Mouse (Mus musculus) midbrain, embryonic 13.5 days (tissue): Measurements from ENCODE around the gene Gabra1. TPM values are rescaled to one million over a fixed set of nuclear protein-coding genes. Genes with fewer than 3 reads are reported as not detected.

Experiments used
- ATAC-seq: fragments of 200-750 bp; cut with Nextera tagmentation; 2 replicates; pipeline ENCODE4 v1.8.0; 2017; ENCODE audit warnings: mild to moderate bottlenecking, moderate TSS enrichment, moderate library complexity
- H3K27ac ChIP-seq: fragments of 300-500 bp; sonication (generic); 2 replicates; pipeline ENCODE4 v1.5.1; 2015; ENCODE audit warnings: inconsistent platforms, mild to moderate bottlenecking, moderate library complexity
- H3K27me3 ChIP-seq: fragments of 300-500 bp; sonication (generic); 2 replicates; pipeline ENCODE4 v1.6.1; 2015; ENCODE audit warnings: mild to moderate bottlenecking, inconsistent platforms
- H3K36me3 ChIP-seq: fragments of 300-500 bp; sonication (generic); 2 replicates; pipeline ENCODE4 v1.6.1; 2015; ENCODE audit warnings: mild to moderate bottlenecking, inconsistent platforms
- H3K4me1 ChIP-seq: fragments of 300-500 bp; sonication (generic); replicated peaks from 2 replicates; pipeline ENCODE4 v1.6.1; 2015; ENCODE audit warnings: inconsistent platforms
- H3K4me2 ChIP-seq: fragments of 300-500 bp; sonication (generic); replicated peaks from 2 replicates; pipeline ENCODE4 v1.6.1; 2015; ENCODE audit warnings: moderate library complexity, mild to moderate bottlenecking, inconsistent platforms
- H3K4me3 ChIP-seq: fragments of 300-500 bp; sonication (generic); replicated peaks from 2 replicates; pipeline ENCODE4 v1.5.1; 2015; ENCODE audit warnings: mild to moderate bottlenecking, inconsistent platforms
- H3K9ac ChIP-seq: fragments of 300-500 bp; sonication (generic); replicated peaks from 2 replicates; pipeline ENCODE4 v1.6.1; 2015; ENCODE audit warnings: mild to moderate bottlenecking, inconsistent platforms
- H3K9me3 ChIP-seq: fragments of 300-500 bp; sonication (generic); 2 replicates; pipeline ENCODE4 v1.6.1; 2016; ENCODE audit warnings: mild to moderate bottlenecking, inconsistent platforms
- WGBS: fragments of 180-500 bp; shearing (Covaris S2); methylation state at CpG from one replicate; pipeline ENCODE4 v1.1.7; 2015; 5-methylcytosine and 5-hydroxymethylcytosine counted together
- polyA plus RNA-seq: library from polyadenylated mRNA; unstranded; fragments of >200 nt; fragmentation: Nextera tagmentation; extraction: Ambion mirVana; gene quantifications from 2 replicates; pipeline ENCODE4 v1.2.1, GENCODE M21; 2015

The Gabra1 gene
- polyA plus RNA-seq, result 15.6 and 18.8 TPM in 2 replicates

DNA sequence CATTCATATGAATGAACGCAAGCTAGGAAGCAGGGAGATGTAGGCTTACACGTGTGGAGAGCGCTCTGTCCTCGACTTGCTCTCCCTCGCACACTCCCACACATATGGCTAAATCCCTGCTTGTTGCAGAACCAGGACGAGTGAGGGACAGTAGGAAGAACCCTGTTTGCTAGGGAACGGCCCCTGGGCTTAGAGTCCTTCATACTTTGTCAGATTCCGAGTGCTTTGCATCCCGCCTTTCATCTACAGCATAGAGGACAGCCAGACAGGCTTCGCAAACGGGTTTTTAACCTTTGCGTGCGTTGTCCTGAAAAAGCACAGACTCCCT is at the start of gene Gabra1:
Gene Gabra1, minus strand, starts transcription at position 106 of the 328 bp plus-strand sequence.
- no peaks in the 10 kb centered on the region for H3K27me3 ChIP-seq
- H3K9ac ChIP-seq, result peak within 1 kb of the TSS; percentile 86
- peak within 1 kb of the TSS; percentile 90 for H3K27ac ChIP-seq
- no peaks in the 10 kb centered on the region for H3K36me3 ChIP-seq
- H3K4me1 ChIP-seq, result peaks cover 14% of the 10 kb centered on the region
- H3K4me3 ChIP-seq, result peak within 1 kb of the TSS; percentile 71
- under 1% methylated on average over 13 of the region's 13 CpGs for WGBS
- H3K4me2 ChIP-seq, result peak within 1 kb of the TSS; percentile 71
- no peaks in the 10 kb centered on the region for H3K9me3 ChIP-seq
- ATAC-seq, result peak; percentile 83

DNA sequence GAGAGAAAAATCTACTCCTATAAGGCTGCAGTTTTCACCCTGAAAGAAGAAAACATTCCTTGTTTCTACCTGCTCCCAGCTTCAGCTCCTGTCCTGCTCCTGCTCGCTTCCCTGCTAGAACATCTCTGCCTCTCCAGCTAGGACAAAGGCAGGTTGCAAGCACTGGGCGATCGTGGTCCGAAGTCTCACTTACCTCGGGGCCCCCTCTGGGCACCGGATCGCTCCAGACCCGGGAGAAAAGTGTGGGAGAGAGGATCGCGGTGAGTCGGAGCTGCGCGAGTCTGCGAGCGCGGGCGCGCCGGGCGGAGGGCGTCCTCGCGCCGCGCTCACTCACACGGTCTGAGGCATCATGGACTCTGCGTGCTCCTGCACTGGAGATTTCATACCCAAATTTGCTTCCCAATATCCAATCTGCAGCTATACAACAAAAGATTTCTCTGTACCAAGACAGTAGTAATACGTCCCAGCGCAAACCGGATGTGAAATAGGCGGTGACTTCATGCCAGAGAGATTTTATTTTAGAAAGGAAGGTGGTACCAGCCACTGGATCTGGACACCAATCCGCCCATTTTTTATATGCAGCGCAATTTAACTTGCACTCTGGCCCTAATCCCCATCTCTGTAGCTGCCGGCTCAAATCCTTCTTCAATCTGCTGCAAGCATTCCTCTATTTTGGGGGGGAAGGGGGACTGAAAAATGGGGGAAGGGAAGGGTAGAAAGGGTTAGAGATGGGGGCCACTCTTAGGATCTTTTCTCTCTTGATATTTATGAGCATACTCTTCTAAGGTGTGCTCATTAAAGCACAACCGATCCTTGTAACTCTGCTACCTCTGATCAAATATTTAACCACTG is 531 bp downstream of the Gabra1 start:
- peak overlapping the region; percentile 71 for H3K4me2 ChIP-seq
- under 1% methylated on average over 35 of the region's 35 CpGs for WGBS

DNA sequence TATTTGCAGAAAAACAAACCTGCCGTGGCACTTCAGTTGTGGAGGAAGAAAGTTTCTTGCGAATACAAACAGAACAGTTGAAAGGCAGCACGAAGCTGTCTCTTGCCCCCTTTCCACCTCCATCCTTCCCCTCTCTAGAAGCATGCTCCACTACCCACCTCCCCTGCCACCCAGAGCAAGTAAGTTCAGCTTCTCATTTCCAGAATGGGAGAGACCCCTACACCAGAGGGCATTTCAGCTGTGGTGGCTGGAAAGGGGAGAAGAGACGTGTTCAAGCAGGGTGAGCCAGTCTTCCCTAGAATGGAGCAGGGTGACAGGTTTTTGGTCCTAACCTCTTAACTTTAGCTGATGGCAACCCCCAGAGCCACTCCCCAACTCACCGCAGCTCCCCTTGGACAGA is 1.3 kb downstream of the Gabra1 start:
- no peaks in the 10 kb centered on the region for H3K27me3 ChIP-seq
- peak overlapping the region; percentile 71 for H3K4me3 ChIP-seq
- WGBS, result 17% methylated on average over 5 of the region's 5 CpGs
- peak overlapping the region; percentile 71 for H3K4me2 ChIP-seq
- ATAC-seq, result peak; percentile 25; the same call in 1 of the 2 replicates
- H3K9ac ChIP-seq, result peak overlapping the region; percentile 86
- peaks cover 14% of the 10 kb centered on the region for H3K4me1 ChIP-seq
- H3K36me3 ChIP-seq, result no peaks in the 10 kb centered on the region
- peak overlapping the region; percentile 90 for H3K27ac ChIP-seq
- no peaks in the 10 kb centered on the region for H3K9me3 ChIP-seq

More for the DNA sequence above, 531 bp downstream of the Gabra1 start:
- Histone ChIP-seq H3K4me1 (peaks cover 14% of the 10 kb centered on the region), H3K9me3 (no peaks in the 10 kb centered on the region), H3K36me3 (no peaks in the 10 kb centered on the region), H3K4me3 (peak overlapping the region; percentile 71), H3K9ac (peak overlapping the region; percentile 86), H3K27me3 (no peaks in the 10 kb centered on the region), H3K27ac (peak overlapping the region; percentile 90)
- ATAC-seq, result peak; percentile 94

DNA sequence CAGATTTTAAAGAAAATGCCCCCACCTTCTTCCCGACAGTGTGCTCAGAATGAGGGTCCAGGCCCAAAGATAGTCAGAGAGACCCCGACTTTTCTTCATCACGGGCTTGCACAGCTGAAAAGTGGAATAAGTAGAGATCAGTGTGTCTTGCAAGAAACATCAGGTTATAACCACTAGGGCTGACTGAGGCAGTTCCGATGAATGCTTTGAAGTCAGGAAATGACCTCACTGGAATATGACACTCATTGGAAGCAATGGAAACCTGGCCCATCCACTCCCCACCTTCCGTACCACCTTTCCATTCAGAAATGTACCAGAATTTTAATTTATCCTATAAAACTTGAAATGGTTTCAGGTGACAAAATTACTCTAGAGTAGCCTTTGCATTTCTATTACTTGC is 3.2 kb downstream of the Gabra1 start:
- no peaks in the 10 kb centered on the region for H3K9me3 ChIP-seq
- no peak for ATAC-seq
- no peaks in the 10 kb centered on the region for H3K27me3 ChIP-seq
- H3K4me3 ChIP-seq, result 0 out of 2 replicates have a peak overlapping the region, but pooled peaks have one; percentile 1
- peak overlapping the region; percentile 32 for H3K4me2 ChIP-seq
- no peak overlapping the region for H3K9ac ChIP-seq
- H3K27ac ChIP-seq, result no peak overlapping the region
- WGBS, result 87% methylated on average over 5 of the region's 5 CpGs
- H3K4me1 ChIP-seq, result peaks cover 14% of the 10 kb centered on the region
- no peaks in the 10 kb centered on the region for H3K36me3 ChIP-seq

DNA sequence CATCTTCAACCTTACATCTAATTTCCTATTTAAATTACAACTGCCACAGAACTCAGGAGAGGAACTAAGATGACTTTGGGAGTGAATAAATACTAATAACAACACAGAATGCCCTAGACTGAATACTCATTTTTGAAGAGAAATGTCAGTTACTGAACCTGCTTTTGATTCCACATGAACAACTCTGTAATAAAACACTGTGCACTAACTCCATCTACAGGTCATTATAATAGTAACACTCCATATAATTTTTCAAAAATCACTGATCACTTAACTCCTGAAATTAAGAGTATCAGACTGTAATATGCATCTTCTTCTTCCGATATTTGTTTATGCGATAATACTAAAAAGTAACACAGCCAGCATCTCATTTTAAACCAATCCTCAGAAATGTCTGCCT is 4.4 kb downstream of the Gabra1 start:
- no peak for ATAC-seq
- peaks cover 12% of the 10 kb centered on the region for H3K4me1 ChIP-seq
- no peaks in the 10 kb centered on the region for H3K27me3 ChIP-seq
- no peaks in the 10 kb centered on the region for H3K36me3 ChIP-seq
- WGBS, result 95% methylated on average over 2 of the region's 2 CpGs
- no peak overlapping the region for H3K27ac ChIP-seq
- H3K4me3 ChIP-seq, result no peak overlapping the region
- H3K9ac ChIP-seq, result no peak overlapping the region
- H3K9me3 ChIP-seq, result no peaks in the 10 kb centered on the region
- H3K4me2 ChIP-seq, result peak overlapping the region; percentile 33; the same call in 1 of the 2 replicates

DNA sequence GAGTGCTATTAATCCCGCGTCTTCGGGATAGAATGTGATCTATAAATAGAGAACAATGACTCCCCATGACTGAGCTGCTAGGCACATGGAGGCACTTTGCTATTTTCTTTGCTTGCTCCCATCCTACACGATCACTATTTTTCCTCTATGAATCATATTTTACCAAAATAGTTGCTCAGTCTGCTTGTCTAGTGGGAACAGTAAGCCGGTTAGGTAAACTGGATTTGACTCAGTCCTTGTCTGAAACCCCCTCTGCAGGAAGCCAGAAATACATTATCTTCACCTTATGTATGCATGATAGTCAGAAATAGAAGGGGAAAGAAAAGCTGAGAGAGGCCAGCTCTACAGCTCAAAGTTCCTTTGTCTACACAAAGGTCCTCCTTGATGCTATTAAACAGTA is 31.3 kb downstream of the Gabra1 start:
- no peaks in the 10 kb centered on the region for H3K9me3 ChIP-seq
- H3K9ac ChIP-seq, result no peak overlapping the region
- no peak for ATAC-seq
- H3K4me3 ChIP-seq, result no peak overlapping the region
- no peaks in the 10 kb centered on the region for H3K4me1 ChIP-seq
- H3K4me2 ChIP-seq, result no peak overlapping the region
- no peaks in the 10 kb centered on the region for H3K27me3 ChIP-seq
- WGBS, result 88% methylated on average over 5 of the region's 5 CpGs
- no peak overlapping the region for H3K27ac ChIP-seq
- H3K36me3 ChIP-seq, result peaks cover 5% of the 10 kb centered on the region

DNA sequence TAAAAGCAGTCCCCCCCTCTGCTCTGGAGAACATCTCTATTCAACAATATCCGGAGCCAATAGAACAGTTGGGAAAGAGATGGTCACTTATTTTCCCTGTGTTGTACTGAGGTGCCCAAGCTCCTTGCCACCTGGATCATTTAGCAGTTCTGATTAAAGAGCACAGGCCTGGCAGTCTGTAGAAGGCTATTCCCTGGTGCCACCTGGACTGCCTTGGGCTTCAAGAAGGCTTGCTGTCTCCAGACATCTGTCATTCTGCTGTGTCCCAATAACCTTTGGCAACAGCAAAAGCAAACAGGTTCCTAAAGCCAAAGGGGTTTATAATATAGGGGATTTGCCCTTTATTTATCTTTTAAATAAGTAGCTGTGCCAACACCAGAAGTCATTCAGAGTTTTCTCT is 65.8 kb downstream of the Gabra1 start:
- no peak for ATAC-seq
- Histone ChIP-seq H3K4me3 (no peak overlapping the region), H3K9me3 (no peaks in the 10 kb centered on the region), H3K9ac (no peak overlapping the region), H3K27me3 (no peaks in the 10 kb centered on the region), H3K27ac (no peak overlapping the region), H3K36me3 (no peaks in the 10 kb centered on the region), H3K4me2 (no peak overlapping the region), H3K4me1 (no peaks in the 10 kb centered on the region)
- 90% methylated on average over 1 of the region's 1 CpGs for WGBS

DNA sequence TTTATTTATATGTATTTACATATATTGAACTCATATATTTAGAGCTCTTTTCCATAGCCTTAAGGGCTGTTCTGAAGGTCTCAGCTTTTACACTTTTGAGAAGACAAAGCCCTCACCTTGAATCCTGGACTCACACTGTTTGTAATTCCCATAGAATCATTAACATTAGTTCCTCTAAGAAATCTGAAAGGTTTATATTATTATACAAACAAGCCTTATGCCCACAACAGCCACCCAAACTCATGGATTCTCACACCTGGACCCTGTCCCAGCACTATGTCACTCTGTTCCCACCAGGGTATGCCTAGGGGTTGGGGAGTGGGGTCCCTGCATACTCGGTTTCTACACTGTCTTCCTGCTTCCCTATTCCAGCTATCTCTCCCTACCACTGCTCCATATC is 72.7 kb downstream of the Gabra1 start:
- H3K9me3 ChIP-seq, result no peaks in the 10 kb centered on the region
- WGBS, result 79% methylated on average over 1 of the region's 1 CpGs
- no peaks in the 10 kb centered on the region for H3K36me3 ChIP-seq
- no peak overlapping the region for H3K27ac ChIP-seq
- H3K27me3 ChIP-seq, result no peaks in the 10 kb centered on the region
- ATAC-seq, result no peak
- H3K9ac ChIP-seq, result no peak overlapping the region
- no peaks in the 10 kb centered on the region for H3K4me1 ChIP-seq
- no peak overlapping the region for H3K4me3 ChIP-seq
- H3K4me2 ChIP-seq, result no peak overlapping the region

DNA sequence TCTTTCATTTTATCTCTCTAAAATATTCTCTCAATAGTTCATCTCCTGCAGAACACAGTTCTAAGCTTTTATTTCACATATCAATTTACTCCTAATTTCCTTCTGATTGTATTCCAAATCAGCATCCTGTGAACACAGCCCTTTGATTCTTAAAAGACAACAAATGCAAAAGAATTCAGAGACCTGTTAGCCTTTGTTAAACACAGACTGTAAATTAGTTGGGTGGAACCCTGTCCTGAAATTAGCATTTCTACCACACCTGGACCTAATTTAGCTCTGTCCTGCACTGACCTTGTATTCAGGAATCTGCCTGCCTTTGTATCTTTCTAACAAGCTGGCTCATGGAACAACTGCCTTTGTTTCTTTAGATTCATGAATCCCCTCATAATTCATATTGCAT is 73.1 kb downstream of the Gabra1 start:
- H3K9ac ChIP-seq, result no peak overlapping the region
- H3K27me3 ChIP-seq, result no peaks in the 10 kb centered on the region
- no peak overlapping the region for H3K27ac ChIP-seq
- H3K9me3 ChIP-seq, result no peaks in the 10 kb centered on the region
- no peak for ATAC-seq
- H3K36me3 ChIP-seq, result no peaks in the 10 kb centered on the region
- no peak overlapping the region for H3K4me2 ChIP-seq
- H3K4me1 ChIP-seq, result no peaks in the 10 kb centered on the region
- no peak overlapping the region for H3K4me3 ChIP-seq

DNA sequence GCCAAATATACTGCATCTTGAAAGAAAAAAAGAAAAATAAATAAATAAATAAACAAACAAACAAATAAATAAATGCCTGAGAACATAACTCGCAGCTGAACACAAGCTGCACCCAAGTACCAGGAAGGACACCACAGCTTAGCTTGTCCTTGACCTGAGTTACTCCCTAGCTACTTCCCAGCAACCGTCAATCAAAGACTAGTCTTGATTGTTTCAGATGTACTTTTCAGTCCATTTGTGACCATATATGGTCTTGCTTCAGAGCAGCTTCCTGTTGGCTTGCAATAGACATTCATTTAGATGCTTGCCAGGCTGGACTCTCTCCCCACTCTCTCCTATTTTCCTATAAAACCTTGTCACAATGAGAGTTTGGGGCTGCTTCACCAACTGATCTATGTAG is 87.2 kb downstream of the Gabra1 start:
- Histone ChIP-seq H3K4me1 (no peaks in the 10 kb centered on the region), H3K4me2 (no peak overlapping the region), H3K27me3 (no peaks in the 10 kb centered on the region), H3K36me3 (no peaks in the 10 kb centered on the region), H3K9ac (no peak overlapping the region), H3K4me3 (no peak overlapping the region), H3K27ac (no peak overlapping the region), H3K9me3 (no peaks in the 10 kb centered on the region)
- 92% methylated on average over 2 of the region's 2 CpGs for WGBS
- no peak for ATAC-seq
